Mouse (Mus musculus) kidney, postnatal 10 days (tissue): ENCODE data around the gene Hus1.
A peak's percentile ranks its signal among the peaks of the same experiment; 100 is the strongest.

Experiments used
- DNase-seq: peaks from one replicate; pipeline ENCODE4 v3.0.0; 2021; ENCODE audit warnings: mixed read lengths

The Hus1 gene

GRCm38 (mm10) chr11:9010853-9011339 lies at the start of gene Hus1:
TSS of gene Hus1 (minus strand) at chr11:9011191.
- peak; percentile 93 for DNase-seq

GRCm38 (mm10) chr11:9060484-9060883 lies 49.5 kb upstream of the Hus1 start:
- DNase-seq, result no peak

GRCm38 (mm10) chr11:9060029-9060428 lies 49.0 kb upstream of the Hus1 start:
- no peak for DNase-seq

DNA sequence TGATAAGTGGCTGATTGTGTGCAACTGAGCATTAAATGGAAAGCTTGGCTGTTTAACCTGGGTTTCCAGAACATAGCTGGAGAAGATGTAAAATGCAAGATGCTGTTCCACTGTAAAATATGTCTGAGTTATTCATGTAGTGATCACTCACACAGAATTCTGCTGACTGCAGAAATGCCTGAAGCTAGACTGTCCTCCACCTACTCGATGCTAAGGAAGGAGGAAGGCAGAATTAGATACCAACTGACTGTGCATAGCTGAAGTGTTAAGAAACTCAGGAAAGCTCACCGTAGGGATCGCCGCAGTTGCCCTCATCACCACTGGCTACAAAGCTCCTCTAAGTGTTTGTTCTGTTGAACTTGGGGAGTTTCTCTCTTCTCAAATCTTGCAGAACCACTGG lies 46.7 kb upstream of the Hus1 start:
- no peak for DNase-seq

DNA sequence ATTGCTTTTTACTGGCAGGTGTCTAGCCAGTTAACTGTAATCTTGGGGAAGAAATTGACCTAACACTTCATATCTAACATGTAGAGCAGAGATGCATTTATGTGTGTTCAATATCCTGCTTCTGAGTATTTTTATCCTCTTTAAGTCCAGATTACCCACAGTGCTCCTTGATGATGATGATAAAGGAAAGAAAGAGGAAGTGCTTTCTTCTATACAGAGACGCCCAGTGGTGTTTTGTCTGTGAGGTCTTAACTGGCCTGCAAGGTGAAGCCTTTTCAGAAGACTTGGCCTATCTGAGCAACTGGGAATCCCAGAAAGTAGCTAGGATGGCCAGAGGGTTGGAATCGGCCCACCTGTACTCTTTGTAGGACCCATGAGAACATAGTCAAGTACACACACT lies 45.9 kb upstream of the Hus1 start:
- no peak for DNase-seq

DNA sequence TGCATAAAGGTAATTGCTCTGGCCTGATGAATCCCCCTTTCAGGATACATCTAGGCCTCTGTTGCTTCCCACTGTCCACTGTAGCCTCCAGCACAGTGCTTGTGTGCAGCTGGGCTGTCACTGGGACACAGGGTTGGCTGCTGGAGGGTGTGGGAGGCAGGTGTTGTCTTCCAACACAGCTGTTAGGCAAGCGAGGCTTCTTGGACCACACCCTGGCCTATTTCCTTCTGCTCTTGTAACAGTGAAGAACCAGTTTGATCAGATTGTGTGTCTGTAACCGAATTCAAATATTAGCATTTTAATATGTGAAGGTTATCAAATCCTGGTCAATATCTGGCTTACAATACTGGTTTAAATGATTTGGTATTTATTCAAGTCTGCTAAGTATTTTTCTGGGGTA lies 40.9 kb upstream of the Hus1 start:
- no peak for DNase-seq

- DNase-seq, result no peak
Observed at GRCm38 (mm10) chr11:9050241-9050640, 39.2 kb upstream of the Hus1 start.

GRCm38 (mm10) chr11:9048703-9049060 lies 37.7 kb upstream of the Hus1 start, which contains the start of gene Sun3:
TSS of gene Sun3 (minus strand) at chr11:9048991.
- DNase-seq, result peak; percentile 51

- DNase-seq, result peak; percentile 94
Observed at GRCm38 (mm10) chr11:9048011-9048702, 37.2 kb upstream of the Hus1 start, which contains the start of gene Gm11992. TSS of gene Gm11992 (plus strand) at chr11:9048594.

DNA sequence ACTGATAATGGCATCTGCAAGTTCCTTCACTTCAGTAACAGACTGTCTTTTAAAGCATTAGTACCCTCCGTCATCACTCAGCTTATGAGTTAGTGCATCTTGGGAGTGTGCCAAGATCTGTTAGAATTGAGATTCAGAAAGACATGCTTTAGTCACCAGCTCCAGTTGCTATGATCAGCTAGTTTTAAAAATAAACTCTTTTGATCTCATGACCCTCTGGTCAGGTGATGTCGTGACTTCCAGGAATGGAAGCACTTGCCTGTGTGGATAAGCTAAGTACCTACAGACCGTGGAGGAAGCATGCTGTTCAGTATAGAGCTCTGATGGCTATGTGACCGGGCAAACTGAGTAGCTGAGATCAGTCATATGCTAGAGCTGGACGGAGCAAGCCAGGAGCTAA lies 36.1 kb upstream of the Hus1 start:
- DNase-seq, result peak; percentile 12

DNA sequence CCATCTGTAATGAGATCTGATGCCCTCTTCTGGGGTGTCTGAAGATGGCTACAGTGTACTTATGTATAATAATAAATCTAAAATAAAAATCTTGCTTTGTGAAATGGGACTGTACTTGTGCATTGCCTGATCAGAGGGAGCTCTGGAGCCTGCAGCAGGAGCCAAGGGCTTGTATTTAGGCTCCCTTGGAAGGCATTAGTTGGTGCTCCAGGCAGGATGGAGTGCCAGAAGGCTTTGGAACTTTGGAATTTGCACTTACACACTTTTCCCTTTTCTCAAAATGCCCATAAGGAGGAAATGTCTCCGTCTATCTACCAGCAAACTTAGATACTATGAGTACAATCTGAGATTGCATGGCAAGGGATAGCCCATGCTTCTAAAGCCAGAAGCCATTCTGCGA lies 35.6 kb upstream of the Hus1 start:
- no peak for DNase-seq

GRCm38 (mm10) chr11:9031530-9031929 lies 20.5 kb upstream of the Hus1 start:
- no peak for DNase-seq

GRCm38 (mm10) chr11:9025211-9025610 lies 14.2 kb upstream of the Hus1 start:
- no peak for DNase-seq

- no peak for DNase-seq
Observed at GRCm38 (mm10) chr11:9024782-9025181, 13.8 kb upstream of the Hus1 start.

GRCm38 (mm10) chr11:9020207-9020606 lies 9.2 kb upstream of the Hus1 start:
- DNase-seq, result no peak

DNA sequence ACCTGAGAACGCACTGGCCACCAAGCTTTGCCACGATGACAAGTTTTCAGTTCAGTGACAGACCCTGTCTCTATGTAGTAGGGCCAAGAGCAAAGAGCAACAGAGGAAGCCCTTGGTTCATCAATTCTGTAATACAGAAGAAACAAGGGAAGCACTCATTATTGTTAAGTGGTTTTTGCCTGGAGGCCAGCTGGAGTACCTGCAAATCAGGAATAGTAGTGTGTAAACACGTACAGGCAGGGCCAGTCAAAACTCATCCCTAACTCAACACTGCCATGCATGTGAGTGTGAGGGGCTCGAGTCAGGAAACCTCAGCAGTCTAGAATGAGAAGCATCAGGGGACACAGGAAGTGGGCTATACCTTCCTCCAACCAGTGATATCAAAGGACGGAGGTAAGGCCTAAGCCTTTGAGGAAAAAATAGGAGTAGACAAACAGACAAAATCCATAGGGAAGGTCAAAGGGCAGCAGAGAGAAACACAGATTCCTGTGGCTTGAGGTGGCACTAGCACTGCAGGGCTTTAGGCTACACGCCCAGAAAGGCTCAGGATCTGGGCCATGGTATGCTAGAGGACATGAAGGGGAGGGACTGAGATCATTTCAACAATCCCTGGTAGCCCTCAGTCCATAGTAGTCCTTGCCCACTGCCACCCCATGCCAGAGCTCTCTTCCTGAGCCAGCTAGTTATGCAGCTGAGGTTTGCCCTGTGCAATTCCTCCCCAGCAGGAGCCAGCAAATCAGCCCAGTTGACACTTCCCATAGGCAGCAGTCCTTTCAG lies 7.7 kb upstream of the Hus1 start:
- no peak for DNase-seq

DNA sequence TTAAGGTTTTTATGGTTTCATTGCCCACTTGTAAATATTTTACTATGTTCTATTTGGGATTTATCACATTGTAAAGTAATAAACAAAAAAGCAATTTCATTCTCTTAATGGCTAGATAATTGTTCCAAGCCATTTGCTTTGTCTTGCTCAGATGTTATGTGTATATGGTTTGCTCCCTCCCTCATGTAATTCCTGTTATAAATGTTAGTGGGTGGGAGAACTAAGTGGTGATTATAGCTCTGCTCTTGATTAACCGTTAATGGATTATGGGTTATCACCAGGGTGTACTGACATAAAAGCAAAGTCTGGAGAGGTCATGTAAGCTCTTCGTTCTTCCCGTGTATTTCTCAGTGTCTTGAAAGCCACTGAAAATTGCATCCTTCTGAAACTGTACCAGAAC lies 3.7 kb upstream of the Hus1 start:
- no peak for DNase-seq

GRCm38 (mm10) chr11:9011348-9011747 lies 357 bp upstream of the Hus1 start:
- DNase-seq, result no peak

DNA sequence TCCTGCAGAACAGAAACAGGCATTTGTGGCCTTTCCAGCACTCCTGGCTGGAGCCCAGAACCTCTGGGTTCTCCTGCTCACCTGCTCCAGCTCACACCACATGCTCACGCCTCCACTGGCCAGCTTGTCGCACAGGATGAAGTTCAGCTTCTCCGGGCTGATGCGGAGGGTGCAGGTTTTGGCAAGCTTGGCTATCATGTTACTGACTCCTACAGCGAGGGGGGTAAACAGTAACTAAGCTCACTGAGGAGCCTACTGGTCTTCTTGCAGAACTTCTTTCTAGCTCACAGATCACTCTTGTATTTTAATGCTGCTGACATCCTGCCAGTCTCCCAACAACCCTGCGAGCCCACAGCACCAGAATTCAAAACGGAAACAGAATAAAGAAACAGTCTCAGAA lies 575 bp downstream of the Hus1 start:
- DNase-seq, result peak; percentile 73

DNA sequence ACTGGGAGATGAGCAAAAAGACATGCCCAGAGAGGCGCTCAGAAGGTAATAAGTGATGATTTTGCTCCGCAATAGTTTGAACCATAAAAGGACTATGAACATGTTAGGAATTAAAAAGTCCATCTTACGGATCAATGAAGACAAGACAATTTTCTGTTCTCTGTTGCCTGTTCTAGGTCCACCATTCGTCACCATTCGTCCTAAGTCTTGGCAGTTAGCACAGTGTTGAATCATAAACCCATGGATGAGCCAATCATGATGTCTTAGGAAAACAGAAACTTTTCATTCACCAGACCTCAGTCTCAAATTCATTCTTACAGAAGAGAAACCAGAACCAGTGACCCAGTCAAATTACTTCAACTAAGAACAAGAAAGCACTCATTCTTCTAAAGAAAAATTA lies 2.2 kb downstream of the Hus1 start:
- DNase-seq, result no peak

DNA sequence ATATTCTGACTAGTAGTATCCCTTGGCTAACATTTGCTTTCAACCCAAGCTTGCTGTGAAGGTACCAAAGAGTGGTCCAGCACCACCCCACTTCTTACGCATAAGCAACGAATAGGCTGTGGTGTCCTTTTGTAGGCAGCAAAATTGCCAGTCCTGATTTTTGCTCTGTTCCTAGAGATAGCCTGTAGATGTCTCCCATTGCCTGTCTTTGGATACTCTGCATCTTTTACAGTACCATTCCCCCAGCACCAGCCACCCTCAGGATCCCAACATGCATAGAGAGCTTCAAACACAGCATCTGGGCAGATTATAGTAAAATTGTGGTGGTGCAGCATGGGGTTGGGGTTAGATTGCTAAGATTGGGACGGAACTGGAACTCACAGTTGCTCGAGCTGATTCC lies 22.9 kb downstream of the Hus1 start:
- DNase-seq, result no peak

DNA sequence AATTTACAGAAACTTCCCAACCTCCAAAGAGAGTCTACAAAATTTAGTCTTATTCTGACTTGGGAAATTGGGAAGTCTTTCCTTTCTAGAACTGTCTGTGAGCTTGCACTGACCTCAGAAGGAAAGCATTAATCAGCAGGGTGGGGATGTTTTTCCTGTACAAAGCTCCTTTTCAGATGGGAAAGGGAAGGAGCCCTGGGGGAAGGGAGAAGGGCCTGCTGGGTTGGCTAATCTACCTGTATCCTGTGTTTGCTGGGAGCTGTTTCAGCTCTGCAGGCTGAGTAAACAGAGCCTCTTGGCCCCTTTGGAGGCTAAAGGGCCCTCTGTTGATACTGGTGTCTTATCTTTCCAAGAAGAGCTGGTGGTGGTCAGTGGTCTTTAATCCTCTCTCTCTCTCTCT lies 24.9 kb downstream of the Hus1 start:
- DNase-seq, result peak; percentile 53

- DNase-seq, result peak; percentile 92
Observed at GRCm38 (mm10) chr11:8983237-8983861, 27.6 kb downstream of the Hus1 start.

DNA sequence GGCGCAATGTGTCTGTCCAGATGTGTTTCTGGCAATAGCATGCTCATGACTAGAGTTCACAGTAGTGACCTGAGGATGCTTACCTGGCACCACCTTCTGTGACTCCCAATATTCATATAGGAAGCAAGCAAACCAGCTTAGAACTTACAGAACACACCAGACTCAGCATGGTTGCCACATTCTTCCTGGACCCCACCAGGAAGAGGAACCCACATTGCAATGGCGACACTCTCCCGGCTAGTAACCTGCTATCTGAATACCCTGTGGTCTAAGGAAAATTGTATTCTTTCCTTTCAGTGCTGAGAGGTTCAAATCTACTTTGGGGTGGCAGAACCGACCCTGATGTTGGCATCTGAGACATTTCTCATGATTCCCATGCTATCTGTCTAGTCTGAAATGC lies 32.8 kb downstream of the Hus1 start:
- no peak for DNase-seq
